Mouse (Mus musculus): Measurements from ENCODE around the gene Arhgap17. TPM values are rescaled to one million over a fixed set of nuclear protein-coding genes. Genes with fewer than 3 reads are reported as not detected.

Gene Arhgap17
- polyA plus RNA-seq, 1 experiment from 2014 or later = 13.6 TPM

GRCm38 (mm10) chr7:123353879-123354278 is 15.8 kb downstream of the Arhgap17 start:
- WGBS = 90% methylated on average over 5 of the region's 5 CpGs
- H3K4me1 ChIP-seq (replicated peaks) = peaks cover 12% of the 10 kb centered on the region; the same call in 1 of the 2 replicates
- H3K9ac ChIP-seq (replicated peaks) = no peak overlapping the region
- peaks cover 4% of the 10 kb centered on the region; the same call in 1 of the 2 replicates for H3K36me3 ChIP-seq
- H3K9me3 ChIP-seq = no peaks in the 10 kb centered on the region
- no peak overlapping the region for H3K4me2 ChIP-seq (replicated peaks)
- no peaks in the 10 kb centered on the region for H3K27me3 ChIP-seq
- H3K27ac ChIP-seq = no peak overlapping the region
- ATAC-seq = no peak
- no peak overlapping the region for H3K4me3 ChIP-seq (replicated peaks)

DNA sequence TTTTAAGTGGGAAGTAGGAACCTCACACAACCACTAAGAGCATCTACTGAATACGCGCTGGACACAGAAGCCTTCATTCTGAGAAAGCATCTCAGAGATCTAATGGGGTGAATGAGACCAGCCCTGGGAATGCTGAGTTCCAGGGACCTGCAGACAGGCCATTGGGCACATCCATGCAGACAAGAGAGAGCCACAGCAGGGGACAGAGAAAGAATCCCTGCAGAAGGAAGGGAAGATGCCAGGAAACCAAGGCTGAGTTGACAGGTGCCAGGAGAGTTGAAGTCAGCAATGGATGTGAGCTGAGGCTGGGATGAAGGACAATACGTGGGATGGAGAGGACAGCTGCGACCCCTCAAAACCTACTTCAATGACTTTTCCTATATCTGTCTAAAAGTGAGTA is 16.6 kb downstream of the Arhgap17 start:
- H3K27me3 ChIP-seq = no peaks in the 10 kb centered on the region
- 97% methylated on average over 4 of the region's 4 CpGs for WGBS

GRCm38 (mm10) chr7:123350243-123350642 is 19.5 kb downstream of the Arhgap17 start:
- H3K4me3 ChIP-seq (replicated peaks) = no peak overlapping the region
- peaks cover 14% of the 10 kb centered on the region; the same call in 1 of the 2 replicates for H3K4me1 ChIP-seq (replicated peaks)
- H3K36me3 ChIP-seq = no peaks in the 10 kb centered on the region
- no peaks in the 10 kb centered on the region for H3K27me3 ChIP-seq
- H3K4me2 ChIP-seq (replicated peaks) = no peak overlapping the region
- ATAC-seq = no peak
- H3K9me3 ChIP-seq = no peaks in the 10 kb centered on the region
- H3K9ac ChIP-seq (replicated peaks) = no peak overlapping the region
- 81% methylated on average over 2 of the region's 2 CpGs for WGBS
- H3K27ac ChIP-seq = no peak overlapping the region

More for the DNA sequence above, 16.6 kb downstream of the Arhgap17 start:
- Histone ChIP-seq H3K4me1 (replicated peaks) (peaks cover 14% of the 10 kb centered on the region; the same call in 1 of the 2 replicates), H3K9ac (replicated peaks) (no peak overlapping the region), H3K27ac (no peak overlapping the region), H3K4me3 (replicated peaks) (no peak overlapping the region), H3K9me3 (no peaks in the 10 kb centered on the region), H3K4me2 (replicated peaks) (no peak overlapping the region), H3K36me3 (peaks cover 4% of the 10 kb centered on the region; the same call in 1 of the 2 replicates)
- ATAC-seq = no peak

DNA sequence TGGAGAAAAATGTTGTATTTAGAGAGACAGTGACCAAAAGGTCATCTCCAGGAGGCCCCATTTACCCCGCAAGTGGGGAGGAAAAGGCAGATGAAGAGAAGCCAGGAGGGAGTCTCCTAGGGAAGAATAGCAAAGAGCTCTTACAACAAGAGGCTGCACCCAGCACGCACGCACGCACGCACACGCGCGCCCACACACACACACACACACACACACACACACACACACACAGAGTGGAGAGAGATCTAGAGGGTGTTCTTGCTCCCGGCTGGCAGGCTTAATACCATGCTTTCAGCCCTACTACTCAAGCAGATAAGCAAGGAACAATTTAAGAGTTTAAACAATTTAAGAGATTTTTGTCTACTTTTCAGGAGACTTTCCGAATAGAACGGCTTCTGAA is 19.9 kb downstream of the Arhgap17 start:
- no peak overlapping the region for H3K9ac ChIP-seq (replicated peaks)
- WGBS = 59% methylated on average over 11 of the region's 11 CpGs
- no peak for ATAC-seq
- no peak overlapping the region for H3K4me3 ChIP-seq (replicated peaks)
- no peak overlapping the region for H3K4me2 ChIP-seq (replicated peaks)
- no peaks in the 10 kb centered on the region for H3K9me3 ChIP-seq
- no peaks in the 10 kb centered on the region for H3K36me3 ChIP-seq
- no peak overlapping the region for H3K27ac ChIP-seq
- peaks cover 14% of the 10 kb centered on the region; the same call in 1 of the 2 replicates for H3K4me1 ChIP-seq (replicated peaks)
- H3K27me3 ChIP-seq = no peaks in the 10 kb centered on the region

DNA sequence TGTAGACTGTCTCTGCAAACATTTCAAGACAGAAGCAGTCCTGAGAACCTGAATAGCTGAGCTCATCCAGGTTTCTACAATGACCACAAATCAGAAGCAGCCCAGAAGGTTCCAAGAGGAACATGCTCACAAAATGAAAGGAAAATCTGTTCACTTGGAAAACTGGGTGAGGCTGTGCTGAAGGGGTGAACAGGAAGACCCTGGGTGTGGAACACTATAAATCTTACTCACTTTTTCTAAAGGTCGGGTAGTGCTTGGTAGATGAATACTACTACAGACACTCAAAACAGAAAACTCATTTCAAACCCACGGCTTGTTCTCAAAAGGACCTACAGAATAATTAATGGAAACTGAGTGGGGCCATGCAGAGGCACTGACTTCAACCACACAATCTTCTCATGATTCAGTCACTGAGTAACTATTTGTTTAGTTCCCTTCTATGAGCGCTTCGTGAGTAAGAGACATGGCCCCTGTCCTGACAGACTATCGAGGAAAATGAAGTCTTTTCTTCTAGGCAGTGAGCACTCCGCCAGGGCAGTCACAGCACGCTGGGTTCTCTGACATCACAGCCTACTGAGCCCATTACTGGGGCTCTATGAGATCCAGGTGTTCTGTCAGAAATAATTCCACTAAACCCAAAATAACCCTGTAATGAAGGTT is 23.0 kb downstream of the Arhgap17 start:
- no peak overlapping the region for H3K4me3 ChIP-seq (replicated peaks)
- H3K4me1 ChIP-seq (replicated peaks) = peaks cover 35% of the 10 kb centered on the region
- WGBS = 90% methylated on average over 7 of the region's 7 CpGs
- H3K9ac ChIP-seq (replicated peaks) = no peak overlapping the region
- no peaks in the 10 kb centered on the region for H3K36me3 ChIP-seq
- no peaks in the 10 kb centered on the region for H3K9me3 ChIP-seq
- H3K4me2 ChIP-seq (replicated peaks) = no peak overlapping the region
- no peaks in the 10 kb centered on the region for H3K27me3 ChIP-seq
- ATAC-seq = no peak
- H3K27ac ChIP-seq = no peak overlapping the region

DNA sequence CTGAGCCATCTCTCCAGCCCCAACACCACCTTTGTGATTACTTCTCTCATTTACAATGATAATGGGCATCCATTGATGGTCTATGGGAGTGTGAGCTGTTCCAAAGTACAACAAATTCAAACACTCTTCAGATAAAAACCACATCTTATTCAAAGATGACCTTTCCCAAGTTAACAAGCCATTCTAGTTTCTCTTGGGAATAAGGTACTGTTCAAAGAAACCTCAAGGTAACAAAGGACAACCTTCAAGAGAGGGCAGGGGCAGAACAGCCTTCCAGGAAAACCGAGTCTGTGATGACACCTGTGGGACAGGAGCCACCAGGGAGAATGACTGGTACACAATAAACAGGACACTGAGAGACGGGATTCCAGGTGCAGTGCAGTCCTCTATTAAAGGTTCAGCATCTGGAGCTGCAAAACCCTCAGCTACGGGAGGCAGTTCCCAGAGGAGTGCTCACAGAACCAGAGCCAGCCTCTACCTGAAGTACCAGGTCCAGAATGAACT is 24.6 kb downstream of the Arhgap17 start:
- no peak for ATAC-seq
- no peaks in the 10 kb centered on the region for H3K36me3 ChIP-seq
- H3K4me2 ChIP-seq (replicated peaks) = no peak overlapping the region
- H3K27ac ChIP-seq = no peak overlapping the region
- no peaks in the 10 kb centered on the region for H3K27me3 ChIP-seq
- H3K4me3 ChIP-seq (replicated peaks) = no peak overlapping the region
- H3K9me3 ChIP-seq = no peaks in the 10 kb centered on the region
- H3K4me1 ChIP-seq (replicated peaks) = peaks cover 42% of the 10 kb centered on the region
- H3K9ac ChIP-seq (replicated peaks) = no peak overlapping the region
- 84% methylated on average over 3 of the region's 3 CpGs for WGBS

DNA sequence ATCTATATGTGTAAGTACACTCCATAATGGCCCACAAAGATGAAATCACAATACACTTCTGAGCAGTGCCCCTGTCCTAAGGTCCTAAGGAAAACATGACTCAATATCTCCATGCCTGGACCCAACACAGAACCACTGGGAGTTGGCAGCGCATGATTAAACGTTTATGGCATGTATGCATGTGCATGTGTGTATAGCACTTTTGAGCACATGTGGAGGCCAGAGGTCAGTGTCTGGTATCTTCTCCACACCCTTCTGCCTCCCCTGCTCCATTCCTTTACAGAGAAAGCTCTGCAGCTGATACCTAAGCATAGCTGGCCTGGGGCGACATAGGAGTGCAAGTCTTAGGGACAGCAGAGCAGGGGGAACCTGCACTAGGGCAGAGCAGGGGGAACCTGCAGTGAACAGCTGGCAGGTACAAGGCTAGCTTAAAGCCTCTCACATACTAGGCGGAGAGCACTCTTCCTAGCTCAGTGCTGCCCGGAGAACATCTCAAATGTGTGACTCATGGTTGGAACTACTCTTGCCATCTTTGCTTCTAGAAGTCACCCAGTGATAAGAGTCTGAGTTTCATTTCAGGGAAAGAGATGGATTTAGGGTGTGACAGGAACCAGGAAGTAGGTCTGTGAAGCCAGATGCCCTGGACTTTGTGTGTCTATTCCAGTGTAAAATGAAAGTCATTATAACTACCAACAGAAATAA is 25.5 kb downstream of the Arhgap17 start:
- WGBS = 94% methylated on average over 5 of the region's 5 CpGs
- H3K4me1 ChIP-seq (replicated peaks) = peaks cover 36% of the 10 kb centered on the region
- no peak overlapping the region for H3K4me2 ChIP-seq (replicated peaks)
- H3K9ac ChIP-seq (replicated peaks) = no peak overlapping the region
- H3K27ac ChIP-seq = no peak overlapping the region
- H3K27me3 ChIP-seq = no peaks in the 10 kb centered on the region
- no peak overlapping the region for H3K4me3 ChIP-seq (replicated peaks)
- no peaks in the 10 kb centered on the region for H3K9me3 ChIP-seq
- H3K36me3 ChIP-seq = no peaks in the 10 kb centered on the region
- no peak for ATAC-seq

DNA sequence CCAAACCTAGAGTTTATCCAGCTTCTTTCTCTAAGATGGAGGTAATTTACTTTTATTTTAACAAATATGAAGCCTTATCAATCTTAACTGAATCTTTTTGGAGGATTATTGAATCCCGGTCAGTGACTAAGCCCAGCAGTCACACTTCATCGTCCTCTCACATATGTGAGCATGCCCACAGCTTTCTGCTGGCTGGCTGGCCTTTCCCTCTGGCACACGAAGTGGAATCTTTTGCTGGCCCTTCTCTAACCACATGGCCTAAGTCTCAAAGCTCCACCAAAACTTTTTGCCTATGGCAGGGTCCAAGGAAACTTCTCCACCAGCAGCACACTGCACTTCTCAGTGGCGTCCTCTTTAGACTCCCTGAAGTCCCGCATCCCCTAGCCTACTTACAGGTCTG is 27.8 kb downstream of the Arhgap17 start:
- 38% methylated on average over 5 of the region's 5 CpGs for WGBS
- no peak for ATAC-seq
- H3K9me3 ChIP-seq = no peaks in the 10 kb centered on the region
- no peak overlapping the region for H3K4me2 ChIP-seq (replicated peaks)
- no peaks in the 10 kb centered on the region for H3K36me3 ChIP-seq
- H3K9ac ChIP-seq (replicated peaks) = no peak overlapping the region
- no peaks in the 10 kb centered on the region for H3K27me3 ChIP-seq
- H3K27ac ChIP-seq = no peak overlapping the region
- H3K4me3 ChIP-seq (replicated peaks) = no peak overlapping the region
- peaks cover 30% of the 10 kb centered on the region for H3K4me1 ChIP-seq (replicated peaks)

- WGBS = 62% methylated on average over 8 of the region's 8 CpGs
- no peak overlapping the region for H3K4me2 ChIP-seq (replicated peaks)
- H3K27me3 ChIP-seq = no peaks in the 10 kb centered on the region
- H3K9ac ChIP-seq (replicated peaks) = no peak overlapping the region
- H3K4me1 ChIP-seq (replicated peaks) = peaks cover 24% of the 10 kb centered on the region
- no peaks in the 10 kb centered on the region for H3K36me3 ChIP-seq
- H3K4me3 ChIP-seq (replicated peaks) = no peak overlapping the region
- H3K27ac ChIP-seq = no peak overlapping the region
- no peaks in the 10 kb centered on the region for H3K9me3 ChIP-seq
- no peak for ATAC-seq
Observed at GRCm38 (mm10) chr7:123338351-123338750, 31.4 kb downstream of the Arhgap17 start.

DNA sequence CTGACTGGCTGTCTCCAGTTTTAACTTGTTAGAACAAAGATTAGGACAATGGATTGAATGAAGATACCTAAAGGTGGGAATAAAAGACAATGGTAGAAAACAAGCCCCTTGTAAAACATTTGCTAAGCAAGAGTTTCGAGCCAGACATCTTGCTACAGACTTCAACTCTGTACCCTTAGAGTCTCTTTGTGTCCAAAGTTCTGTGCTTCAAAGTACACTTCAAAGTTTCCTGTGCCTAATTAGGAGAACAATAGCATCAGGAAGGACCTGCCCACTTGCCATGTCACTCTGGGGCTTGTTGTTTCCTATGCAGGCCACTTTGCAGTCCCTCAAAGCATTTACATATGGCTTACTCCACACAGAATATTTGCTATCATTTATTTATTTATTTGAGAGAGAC is 33.4 kb downstream of the Arhgap17 start:
- no peak overlapping the region for H3K9ac ChIP-seq (replicated peaks)
- peaks cover 5% of the 10 kb centered on the region for H3K4me1 ChIP-seq (replicated peaks)
- 66% methylated on average over 1 of the region's 1 CpGs for WGBS
- no peaks in the 10 kb centered on the region for H3K36me3 ChIP-seq
- H3K27me3 ChIP-seq = no peaks in the 10 kb centered on the region
- no peaks in the 10 kb centered on the region for H3K9me3 ChIP-seq
- no peak overlapping the region for H3K27ac ChIP-seq
- no peak overlapping the region for H3K4me2 ChIP-seq (replicated peaks)
- no peak for ATAC-seq
- H3K4me3 ChIP-seq (replicated peaks) = no peak overlapping the region

DNA sequence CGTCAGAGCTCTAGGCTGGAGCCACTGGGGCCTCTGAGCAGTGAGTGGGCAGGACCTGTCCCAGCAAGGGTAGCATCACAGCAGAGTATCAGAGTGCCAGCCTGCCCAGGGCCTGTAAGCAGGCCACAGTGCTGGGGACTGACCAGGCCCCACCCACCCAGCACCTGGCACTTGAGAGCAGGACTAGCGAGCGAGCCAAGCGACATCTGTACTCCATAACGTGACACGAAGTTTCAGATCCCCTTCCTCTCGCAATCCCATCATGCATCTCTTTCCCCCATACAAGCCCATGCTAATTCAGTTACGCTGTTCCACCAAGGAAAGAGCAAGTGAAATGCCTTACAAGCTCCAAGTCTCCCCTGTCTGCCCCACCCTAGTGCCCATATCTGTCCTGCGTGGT is 39.2 kb downstream of the Arhgap17 start:
- WGBS = 87% methylated on average over 9 of the region's 9 CpGs
- H3K9ac ChIP-seq (replicated peaks) = no peak overlapping the region
- H3K4me2 ChIP-seq (replicated peaks) = no peak overlapping the region
- no peaks in the 10 kb centered on the region for H3K9me3 ChIP-seq
- H3K4me1 ChIP-seq (replicated peaks) = no peaks in the 10 kb centered on the region
- ATAC-seq = no peak
- H3K27me3 ChIP-seq = no peaks in the 10 kb centered on the region
- H3K36me3 ChIP-seq = peaks cover 13% of the 10 kb centered on the region
- H3K27ac ChIP-seq = no peak overlapping the region
- no peak overlapping the region for H3K4me3 ChIP-seq (replicated peaks)

DNA sequence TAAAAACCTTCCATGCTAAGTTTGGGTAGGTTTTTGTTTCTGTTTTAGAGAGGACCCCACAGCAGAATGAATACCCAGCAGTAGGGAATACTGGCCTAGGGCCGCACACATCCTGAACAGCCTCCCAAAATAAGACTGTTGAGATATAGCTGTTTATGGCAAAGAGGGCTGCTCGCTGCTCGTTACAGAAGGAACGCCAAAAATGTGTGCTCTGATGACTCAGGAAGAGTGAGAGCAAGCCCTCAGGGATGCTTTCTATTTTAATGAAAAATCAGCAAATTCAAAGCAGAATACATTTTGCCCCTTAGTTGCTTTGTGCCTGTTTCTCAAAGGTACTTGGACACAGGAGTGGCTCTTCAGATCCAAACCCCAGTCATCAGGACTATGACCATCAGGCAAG is 41.8 kb downstream of the Arhgap17 start:
- Histone ChIP-seq H3K9ac (replicated peaks) (no peak overlapping the region), H3K4me3 (replicated peaks) (no peak overlapping the region), H3K4me1 (replicated peaks) (no peaks in the 10 kb centered on the region), H3K27ac (no peak overlapping the region), H3K9me3 (no peaks in the 10 kb centered on the region), H3K27me3 (no peaks in the 10 kb centered on the region), H3K36me3 (peaks cover 29% of the 10 kb centered on the region), H3K4me2 (replicated peaks) (no peak overlapping the region)
- no peak for ATAC-seq
- WGBS = 82% methylated on average over 4 of the region's 4 CpGs

Data from midbrain, embryonic 13.5 days (tissue).